Mouse (Mus musculus): Measurements from ENCODE around the gene Stxbp3. TPM values are rescaled to one million over a fixed set of nuclear protein-coding genes. Genes with fewer than 3 reads are reported as not detected.
"Not testable (repeated sequence)": the region's sequence is repeated elsewhere in the genome, so short reads cannot be mapped to it uniquely, and the experiment has no call there.

Gene Stxbp3
- polyA plus RNA-seq, 2 experiments from 2014 or later, result 58.1 to 69.1 TPM

DNA sequence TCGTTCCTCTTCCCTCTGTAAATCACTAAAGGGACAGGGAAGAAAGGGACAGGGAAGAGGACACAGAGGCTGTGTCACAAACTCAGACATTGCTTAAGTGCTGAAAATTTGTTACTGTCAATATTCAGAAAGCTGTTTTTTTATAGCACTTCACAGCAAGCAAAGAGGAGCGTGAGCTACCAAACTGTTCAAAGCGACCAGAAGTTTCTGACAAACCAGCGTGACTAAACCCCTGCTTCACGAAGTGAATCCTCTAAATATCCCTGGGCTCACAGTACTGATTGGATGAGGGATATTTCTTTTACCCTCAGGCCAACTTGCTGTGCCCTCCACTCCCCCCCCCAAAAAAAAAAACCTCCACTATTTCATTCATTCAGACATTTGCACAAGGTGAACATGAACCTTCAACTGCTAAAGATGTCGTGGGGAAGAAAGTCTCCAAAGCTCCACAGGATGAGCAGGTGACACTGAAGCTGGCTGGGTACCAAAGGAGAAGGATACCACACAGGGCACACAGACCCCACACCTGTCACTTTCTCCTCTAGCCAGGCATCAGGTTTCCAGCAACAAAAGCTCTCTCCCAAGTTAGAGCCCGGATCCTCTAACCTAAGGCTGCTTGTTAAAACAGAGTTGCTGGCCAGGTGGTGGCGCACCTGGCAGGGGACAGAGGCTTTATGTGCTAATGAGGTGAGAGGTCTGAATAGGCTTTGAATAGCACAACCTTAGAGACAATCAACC is 16.2 kb upstream of the Stxbp3 start:
- ATAC-seq, result peak; percentile 79

DNA sequence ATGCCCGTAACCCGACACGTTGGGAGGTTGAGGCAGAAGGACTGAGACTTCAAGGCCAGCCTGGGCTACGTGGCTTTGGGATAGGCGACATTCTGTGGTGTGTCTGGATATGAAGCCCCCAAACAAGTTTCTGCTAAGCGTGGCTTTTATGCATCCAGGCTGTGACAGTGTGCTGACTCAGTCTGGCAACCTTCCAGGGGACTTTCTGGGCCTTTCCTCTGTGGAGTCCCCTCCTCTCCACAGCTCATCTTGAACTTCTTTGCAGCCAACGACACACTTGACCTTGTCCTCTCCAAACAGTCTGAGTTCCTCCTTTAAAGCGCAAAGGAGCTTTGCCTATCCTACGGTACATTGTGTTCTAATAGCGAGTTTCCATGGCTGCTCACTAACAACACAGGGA is 15.5 kb upstream of the Stxbp3 start:
- no peak for ATAC-seq

DNA sequence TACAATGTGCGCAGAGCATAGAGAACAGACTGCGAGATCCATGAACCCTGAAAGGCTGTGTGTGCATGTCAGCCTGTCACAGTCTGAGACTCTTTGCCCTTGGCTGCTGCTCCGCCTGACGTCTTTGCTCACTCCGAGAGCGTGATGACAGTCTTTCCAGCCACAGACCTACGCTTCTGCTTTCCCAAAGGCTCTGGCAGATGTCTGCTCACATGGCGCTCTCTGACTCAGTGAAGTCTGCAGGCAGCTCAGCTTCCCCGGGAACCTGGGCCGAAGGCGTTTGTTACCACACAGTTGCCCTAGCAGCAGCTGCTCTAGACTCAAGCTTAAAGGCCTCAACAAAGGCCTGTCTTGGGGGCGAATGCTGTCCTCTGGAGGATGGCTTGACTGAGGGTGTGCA is 15.0 kb upstream of the Stxbp3 start:
- ATAC-seq, result no peak

DNA sequence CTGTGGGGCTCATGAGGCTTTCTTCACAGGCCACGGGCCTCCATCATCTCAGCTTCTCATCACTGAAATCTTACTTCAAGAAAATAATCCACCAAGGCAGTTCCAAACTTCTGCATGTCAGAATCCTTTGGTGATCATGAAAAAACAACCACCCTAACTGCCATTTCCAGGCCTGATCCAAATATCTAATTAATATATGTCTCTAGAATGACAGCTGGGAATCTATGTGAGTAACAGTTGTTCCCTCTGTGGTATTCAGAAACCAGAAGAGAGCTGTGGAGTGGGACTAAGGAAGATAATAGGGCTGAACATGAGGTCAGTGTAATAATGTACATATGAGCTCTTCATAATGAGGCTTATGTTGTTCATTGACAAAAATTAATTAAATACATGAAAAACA is 12.9 kb upstream of the Stxbp3 start:
- ATAC-seq, result no peak

DNA sequence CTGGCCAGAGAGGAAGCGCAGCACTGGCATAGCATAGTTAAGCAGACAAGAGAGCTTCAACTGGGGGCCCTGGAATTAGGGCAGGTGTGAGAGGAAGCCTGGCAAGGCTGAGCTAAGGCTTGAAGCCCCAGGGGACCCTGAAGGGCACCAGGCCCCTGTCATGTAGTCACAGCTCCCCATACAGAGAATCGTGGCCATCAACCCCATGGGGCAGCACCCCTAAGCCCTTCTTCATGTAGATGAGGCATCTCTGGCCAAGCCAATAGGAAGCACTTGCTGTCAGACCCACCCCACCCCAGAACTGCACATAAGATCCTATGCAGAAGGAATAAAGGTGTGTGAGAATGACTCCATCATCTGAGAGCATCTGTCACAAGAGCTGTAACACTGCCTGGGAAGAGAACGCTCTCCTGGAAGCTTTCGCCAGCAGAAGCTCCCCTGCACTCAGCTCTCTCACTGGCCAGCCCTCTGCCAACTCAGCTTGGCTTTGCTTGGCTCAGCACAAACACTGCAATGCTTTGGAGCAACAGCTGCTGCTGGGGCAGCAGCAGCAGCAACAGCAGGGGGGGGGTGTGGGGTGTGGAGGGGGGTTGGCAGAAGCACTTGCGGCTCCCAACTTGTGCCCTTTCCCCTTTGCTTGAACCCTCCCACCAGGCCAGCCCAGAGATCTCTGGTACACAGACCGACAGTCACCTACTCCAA is 11.8 kb upstream of the Stxbp3 start:
- no peak for ATAC-seq

DNA sequence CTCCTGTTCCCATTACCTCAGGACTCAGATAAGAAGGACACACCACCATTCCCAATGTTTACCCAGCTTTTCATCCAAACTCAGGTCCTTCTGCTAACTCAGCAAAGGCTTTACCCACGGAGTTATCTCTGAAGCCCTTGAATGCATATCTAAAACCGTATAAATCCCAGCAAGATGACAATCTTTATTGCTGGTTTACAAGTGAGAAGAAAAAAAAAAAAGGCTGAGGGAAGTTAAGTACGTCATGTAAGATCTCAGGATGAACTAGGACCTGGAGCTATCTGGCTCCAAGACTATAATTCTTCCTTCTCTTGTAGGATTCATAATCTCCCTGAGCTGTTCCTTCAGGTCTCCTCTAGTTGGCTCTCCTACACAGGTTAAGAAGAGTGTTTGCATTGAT is 11.2 kb upstream of the Stxbp3 start:
- ATAC-seq, result no peak

DNA sequence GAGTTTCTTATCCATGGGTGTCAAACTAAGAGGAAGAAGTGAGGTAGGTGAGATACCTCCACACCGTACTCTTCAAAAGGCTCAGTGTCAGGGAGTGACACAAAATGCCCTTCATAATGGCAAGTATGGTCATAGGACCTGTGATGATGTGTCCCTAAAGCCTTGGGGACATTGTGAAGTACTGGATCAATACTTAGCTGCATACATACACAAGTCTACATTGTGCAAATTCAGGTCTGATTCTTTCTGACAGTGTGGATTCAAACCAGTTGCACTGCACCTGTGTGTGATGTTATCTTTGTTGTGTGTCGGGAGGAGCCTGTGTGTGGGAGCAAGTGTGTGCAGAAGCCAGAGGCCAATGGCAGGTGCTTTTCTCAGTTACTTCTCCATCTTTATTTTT is 10.7 kb upstream of the Stxbp3 start:
- ATAC-seq, result no peak

DNA sequence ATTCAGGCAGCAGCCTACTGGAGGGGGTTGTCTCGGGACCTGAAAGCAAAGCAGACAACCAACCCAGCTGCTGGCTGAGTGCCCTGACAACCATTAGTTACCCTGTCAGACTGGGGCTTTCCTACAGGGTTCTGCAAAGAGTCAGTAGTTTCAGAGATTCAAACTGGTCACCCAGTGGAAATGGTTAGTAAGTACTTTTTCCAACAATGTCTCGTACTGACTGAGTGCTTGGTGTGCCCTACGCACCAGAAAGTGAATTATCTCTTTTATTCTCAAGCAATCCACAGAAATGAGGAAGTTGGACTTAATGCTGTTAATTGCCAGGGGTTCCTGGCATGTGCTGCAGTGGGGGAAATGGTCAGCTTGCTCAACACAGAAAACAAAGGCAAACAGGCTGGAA is 10.2 kb upstream of the Stxbp3 start:
- ATAC-seq, result no peak

DNA sequence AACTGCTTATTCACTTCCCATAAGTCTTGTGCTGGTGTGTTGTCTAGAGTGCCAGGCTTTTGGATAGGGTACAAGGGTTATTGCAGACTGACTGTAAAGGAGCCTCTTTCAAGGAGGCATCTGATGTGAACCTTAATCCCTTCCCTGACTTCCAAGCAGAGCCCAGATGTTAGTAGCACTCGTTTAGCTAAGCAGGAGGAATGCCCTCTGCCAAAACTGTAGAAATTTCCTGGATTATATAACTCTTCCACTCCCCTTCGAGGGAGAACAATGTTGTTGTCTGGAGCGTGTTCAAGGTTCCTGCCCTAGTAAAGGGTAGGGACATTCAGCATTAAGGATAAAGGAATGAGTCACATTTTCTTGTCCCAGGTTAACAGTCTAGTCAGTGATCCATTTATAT is 6.3 kb upstream of the Stxbp3 start:
- ATAC-seq, result no peak

DNA sequence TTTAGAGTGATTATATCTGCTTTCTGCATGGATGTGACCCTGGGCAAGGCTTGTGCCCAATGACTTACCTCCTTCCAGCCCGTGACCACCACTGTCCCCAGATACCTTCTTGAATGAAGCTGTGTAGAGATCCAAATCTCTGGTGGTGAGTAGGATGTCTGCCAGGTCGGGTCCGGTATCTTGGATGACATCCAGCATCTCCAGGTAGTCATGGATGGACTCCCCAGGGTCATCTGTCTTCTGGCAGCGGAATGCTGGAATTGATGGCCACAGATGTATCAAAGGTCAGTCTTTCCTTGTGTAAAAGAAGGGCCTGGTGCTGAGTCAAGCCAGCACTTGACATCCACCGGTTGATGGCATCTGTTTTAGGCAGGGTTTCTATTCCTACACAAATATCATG is 4.2 kb upstream of the Stxbp3 start:
- no peak for ATAC-seq

DNA sequence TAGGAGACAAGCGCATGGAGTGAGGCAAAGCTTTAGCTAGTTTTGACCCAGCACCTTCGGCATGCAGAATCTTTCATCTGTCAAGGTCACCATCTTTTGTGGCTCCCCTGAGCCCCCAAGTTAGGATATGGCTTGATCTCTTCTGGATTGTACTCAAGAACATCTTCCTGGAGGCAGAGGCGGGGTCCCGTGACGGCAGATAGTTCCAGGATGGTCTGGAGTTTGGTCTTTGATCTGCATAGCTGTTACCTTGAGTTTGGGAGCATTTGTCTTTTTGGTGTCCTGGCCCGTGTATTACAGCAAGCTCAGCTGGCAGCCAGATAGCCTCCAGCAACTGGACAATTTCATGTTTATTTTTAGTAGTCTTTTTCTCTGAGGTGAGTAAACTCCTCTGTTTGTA is 3.7 kb upstream of the Stxbp3 start:
- ATAC-seq, result no peak

DNA sequence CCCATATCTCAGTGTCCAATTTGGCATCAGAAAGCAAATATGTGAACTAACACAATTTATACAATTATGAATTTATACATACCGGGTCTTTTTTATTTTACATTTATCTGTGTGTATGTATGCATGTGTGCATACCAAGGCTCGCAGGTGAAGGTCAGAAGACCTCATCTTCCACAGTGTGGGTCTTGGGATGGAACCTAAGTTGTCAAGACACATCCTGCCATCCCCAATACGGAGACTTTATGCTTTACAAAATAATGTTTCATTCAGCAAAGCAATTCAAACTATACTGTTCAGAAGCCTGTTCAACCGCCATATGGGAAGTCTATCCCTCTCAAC is 359 bp upstream of the Stxbp3 start:
- ATAC-seq, result no peak

DNA sequence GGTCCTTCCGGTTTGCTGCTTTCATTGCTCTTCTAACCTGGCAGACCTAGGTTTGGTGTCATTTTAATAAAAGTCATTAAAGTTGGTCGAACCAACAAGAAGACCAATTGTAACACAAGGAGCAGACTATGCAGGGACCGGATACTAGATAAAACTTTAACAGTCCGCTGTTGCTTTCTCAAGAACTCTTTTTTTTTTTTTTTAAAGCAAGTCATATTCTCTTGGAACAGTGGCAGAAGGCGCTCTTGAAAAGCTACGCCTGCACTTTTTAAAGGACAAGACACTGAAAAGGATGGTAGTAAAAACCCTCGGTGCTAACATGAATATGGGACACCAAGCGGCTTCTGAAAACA is 703 bp downstream of the Stxbp3 start:
- peak; percentile 31 for ATAC-seq

DNA sequence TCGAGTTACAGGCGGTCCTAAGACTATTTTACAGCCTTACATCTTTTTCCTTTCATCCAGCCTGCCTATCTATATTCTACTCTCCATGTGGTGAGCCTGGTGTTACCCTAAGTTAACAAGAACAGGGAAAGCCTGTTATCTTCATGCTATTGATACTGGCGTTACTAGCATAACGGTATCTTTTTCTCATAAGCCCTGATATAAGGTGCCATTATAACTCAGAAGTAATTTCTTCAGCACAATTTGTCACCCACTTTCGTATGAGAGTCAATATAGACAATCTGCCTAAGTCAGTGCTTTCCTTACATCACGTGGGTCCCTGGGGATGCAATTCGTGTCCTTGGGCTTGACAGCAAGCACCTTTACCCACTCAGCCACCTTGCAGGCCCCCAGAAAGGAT is 1.3 kb downstream of the Stxbp3 start:
- no peak for ATAC-seq

DNA sequence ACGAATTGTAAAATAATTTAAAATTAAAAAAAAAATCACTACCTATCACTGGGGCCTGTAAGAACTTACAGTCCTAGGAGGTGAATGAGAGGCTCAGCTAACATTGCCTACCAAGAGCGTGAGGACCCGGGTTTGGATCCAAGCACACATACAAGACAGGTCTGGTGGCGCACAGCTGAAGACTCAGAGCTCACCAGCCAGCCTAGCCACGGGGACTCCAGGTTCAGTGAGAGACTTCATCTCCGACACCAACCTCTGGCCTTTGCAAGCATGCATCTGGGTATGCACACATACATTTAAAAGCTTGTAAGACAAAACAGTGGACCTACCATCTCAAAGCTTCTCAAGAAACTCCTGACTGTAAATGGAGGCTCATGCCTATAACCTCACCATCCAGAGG is 3.4 kb downstream of the Stxbp3 start:
- no peak for ATAC-seq

DNA sequence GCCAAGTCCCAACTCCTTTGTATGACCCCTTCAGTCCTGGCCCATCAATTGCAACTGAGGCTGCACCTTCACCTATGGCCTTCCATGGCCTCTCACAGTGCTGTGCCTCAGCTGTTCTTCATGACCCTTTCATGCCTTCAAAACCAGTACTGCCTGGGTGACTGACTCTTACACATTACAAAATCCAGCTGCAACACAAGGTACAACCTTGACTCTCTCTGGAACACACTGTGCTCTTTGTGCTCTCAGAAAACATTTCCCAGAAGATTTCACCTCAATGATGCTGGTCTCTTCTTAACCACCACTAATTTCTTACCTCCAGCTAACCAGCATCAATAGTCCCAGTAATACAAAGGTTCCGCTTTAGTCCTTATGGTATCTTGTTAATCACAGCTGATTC is 6.6 kb downstream of the Stxbp3 start:
- ATAC-seq, result not testable (repeated sequence)

DNA sequence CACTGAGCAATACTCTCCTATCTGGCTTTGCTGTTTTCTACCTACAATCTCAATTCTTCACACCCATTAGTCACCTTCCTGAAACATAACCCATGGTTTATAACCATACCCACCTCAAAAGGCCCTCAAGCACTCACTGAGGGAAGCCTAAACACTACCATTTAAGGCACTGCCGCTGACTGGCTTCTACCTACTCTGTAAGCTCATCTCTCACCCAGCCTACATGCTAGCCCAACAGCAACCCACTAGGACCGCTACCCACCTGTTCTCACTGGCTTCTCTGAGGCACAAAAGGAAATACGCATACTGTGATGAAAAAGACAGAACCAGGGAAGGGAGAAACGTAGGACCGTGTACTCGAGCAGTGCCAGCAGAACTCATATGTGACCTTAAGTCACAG is 8.6 kb downstream of the Stxbp3 start:
- ATAC-seq, result no peak

DNA sequence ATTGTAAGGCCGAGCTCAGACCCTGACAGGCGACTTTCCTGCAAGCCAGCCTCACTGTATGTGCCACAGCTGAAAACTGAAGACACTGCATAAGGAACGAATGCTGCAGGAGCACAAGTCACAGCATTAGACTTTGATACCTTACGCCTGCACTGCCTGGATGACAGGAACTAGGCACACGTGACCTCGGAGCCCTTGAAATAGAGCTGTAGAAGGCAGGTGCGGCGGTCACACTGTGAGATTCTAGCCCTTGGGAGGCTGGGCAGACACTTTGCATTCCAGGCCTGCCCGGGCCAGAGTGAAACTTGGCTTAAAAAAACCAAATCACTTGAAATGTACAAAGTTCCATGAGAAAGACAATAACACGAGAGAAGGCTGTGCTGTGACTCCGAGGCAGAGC is 9.8 kb downstream of the Stxbp3 start:
- no peak for ATAC-seq

DNA sequence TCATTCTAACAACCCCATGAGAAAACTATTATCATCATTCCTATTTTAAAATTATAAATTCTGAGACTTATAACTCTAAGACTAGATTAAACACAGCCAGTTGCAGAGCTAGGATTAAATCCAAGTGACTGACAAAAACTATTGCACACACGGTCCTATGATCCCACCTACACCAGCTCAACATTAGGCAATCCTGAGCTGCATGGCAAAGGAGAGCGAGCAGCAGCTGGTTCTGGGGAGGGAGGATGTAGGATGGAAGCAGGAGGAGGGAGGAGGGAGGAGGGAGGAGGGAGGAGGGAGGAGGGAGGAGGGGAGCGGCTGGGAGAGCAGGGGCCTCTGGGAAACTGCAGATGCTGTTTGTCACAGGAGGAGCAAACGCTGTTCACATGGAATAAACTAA is 24.7 kb downstream of the Stxbp3 start:
- no peak for ATAC-seq

DNA sequence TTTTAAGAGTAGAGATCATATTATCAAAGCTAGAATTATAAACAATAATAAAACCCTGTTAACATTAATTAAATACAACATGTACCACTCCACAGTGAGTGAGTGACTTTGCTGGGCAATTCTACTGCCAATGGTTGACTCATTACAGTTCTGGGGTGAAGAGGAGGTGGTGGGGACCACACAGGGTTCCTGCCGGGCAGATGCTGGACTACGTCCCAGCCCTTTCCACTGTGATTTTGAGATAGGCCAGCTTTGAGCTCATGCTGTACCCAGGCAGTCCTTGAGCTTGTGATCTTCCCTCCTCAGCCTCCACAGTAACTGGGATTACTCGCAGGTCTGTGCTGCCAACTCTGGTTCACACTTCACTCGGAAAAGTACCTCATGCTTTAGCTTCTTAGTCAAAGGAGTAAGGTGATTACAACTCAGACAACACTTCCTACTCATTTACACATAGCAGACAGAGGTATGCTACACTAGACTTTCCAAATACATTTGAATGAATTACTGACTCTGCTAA is 29.5 kb downstream of the Stxbp3 start:
- no peak for ATAC-seq

DNA sequence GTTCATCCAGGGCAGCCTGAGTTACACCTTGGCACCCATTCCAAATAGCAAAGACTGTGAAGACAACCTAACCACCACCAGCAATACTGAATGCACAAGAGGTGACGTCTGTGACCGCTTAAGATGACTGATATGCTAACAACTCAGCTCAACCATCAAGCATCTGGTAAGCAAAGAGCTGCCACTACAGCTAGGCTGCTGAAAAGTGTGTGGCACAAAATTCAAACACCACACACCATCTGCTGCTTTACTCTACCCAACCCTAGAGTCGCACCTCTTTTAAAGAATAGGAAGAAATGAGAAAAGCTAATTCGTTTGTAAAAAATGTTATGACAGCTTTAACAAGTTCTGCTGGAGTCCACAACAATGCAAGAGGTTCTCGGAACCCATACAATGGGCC is 34.7 kb downstream of the Stxbp3 start:
- ATAC-seq, result no peak

DNA sequence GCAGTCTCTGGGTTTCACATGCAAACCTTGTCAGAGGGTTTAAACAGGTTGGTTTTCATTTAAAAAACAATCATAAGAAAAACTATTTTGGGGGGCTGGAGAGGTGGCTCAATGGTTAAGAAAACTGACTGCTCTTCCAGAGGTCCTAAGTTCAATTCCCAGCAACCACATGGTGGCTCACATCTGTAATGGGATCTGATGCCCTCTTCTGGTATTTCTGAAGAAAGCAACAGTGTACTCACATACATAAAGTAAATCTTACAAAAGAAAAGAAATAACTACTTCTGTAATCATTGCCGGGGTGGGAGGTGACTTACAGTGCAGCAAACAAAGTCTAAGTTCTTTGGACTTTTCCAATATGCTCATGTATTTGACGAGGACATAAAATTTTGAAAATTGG is 42.0 kb downstream of the Stxbp3 start:
- no peak for ATAC-seq

DNA sequence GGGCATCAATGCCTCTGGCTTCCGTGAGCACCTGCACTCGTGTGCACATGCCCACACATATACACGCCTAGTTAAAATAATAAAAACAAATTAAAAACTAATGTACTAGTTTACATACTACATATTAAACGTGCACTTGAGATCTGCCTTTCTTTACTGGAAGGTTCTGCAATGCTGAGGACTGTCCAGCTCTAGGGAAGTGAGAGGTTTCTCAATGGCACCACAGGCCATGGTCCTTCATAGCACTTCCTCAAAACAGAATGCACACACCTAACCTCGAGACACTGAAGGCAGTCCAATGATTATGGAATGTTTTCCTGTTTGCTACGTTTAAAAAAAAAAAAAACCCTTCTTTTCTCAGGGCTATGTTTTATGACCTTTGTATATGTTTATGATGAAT is 42.6 kb downstream of the Stxbp3 start:
- no peak for ATAC-seq

DNA sequence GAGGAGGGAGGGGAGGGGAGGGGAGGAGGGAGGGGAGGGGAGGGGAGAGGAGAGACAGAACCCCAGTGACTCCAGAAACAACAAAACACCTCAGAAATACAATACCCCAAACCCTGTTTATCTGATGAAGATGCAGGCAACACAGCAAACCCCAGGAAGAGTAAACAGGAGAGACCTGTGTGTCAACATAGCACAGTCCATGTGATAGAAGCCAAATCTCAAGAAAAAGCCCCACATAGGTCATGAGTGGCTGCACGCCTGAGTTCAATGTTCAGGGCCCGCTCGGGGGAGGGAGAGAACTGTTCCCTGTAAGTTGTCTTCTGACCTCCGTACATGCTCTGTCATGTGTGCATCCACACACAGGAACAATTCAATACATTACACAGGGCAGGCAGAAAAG is 43.9 kb downstream of the Stxbp3 start:
- peak; percentile 6 for ATAC-seq
